Mouse (Mus musculus) c-Kit-positive CD71-negative TER-119-negative erythroid progenitor cells, embryonic 14.5 days (primary cell): Measurements from ENCODE around the gene Cldn34c3.
"Not testable (repeated sequence)": the region's sequence is repeated elsewhere in the genome, so short reads cannot be mapped to it uniquely, and the experiment has no call there.

Experiments
- DNase-seq: peaks from one replicate; pipeline ENCODE4 v3.0.0-alpha.2; 2013; ENCODE audit warnings: low read depth

Cldn34c3 gene

GRCm38 (mm10) chrX:123793365-123793764, at the start of gene Cldn34c3:
Gene Cldn34c3, plus strand, starts transcription at chrX:123793665.
- not testable (repeated sequence) for DNase-seq
